Mouse (Mus musculus) ES-E14 (cell line): Measurements from ENCODE around the gene Crebzf. TPM values are rescaled to one million over a fixed set of nuclear protein-coding genes. Genes with fewer than 3 reads are reported as not detected.

Experiments
- DNase-seq: peaks from one replicate; pipeline ENCODE4 v3.0.0-alpha.2; 2013; ENCODE audit warnings: low read depth, low spot score
- H3K27ac ChIP-seq: 2 replicates; pipeline ENCODE4 v1.5.1; 2012; ENCODE audit warnings: low read depth, mild to moderate bottlenecking, low read length, moderate library complexity, mixed read lengths; ENCODE audit not compliant: poor library complexity, insufficient read depth, severe bottlenecking
- H3K36me3 ChIP-seq: 2 replicates; pipeline ENCODE4 v1.6.1; 2012; ENCODE audit warnings: mild to moderate bottlenecking, low read length, moderate library complexity, mixed read lengths; ENCODE audit not compliant: control insufficient read depth, poor library complexity, insufficient read depth, severe bottlenecking
- H3K4me1 ChIP-seq, 2 experiments: fragments of 150-350 bp in 1 of 2; sonication (generic) in 1 of 2; 2 replicates each; pipeline ENCODE4 v1.6.1; 2012; ENCODE audit warnings: low read length in 2 of 2, mild to moderate bottlenecking in 1 of 2, mixed read lengths in 1 of 2; ENCODE audit not compliant: control insufficient read depth in 2 of 2, insufficient read depth in 2 of 2, poor library complexity in 1 of 2
- H3K4me3 ChIP-seq, 2 experiments: fragments of 150-350 bp in 1 of 2; sonication (generic) in 1 of 2; 2 replicates each; pipeline ENCODE4 v1.5.1; 2012; ENCODE audit warnings: low read length in 2 of 2, low read depth in 1 of 2, mild to moderate bottlenecking in 1 of 2, mixed read lengths in 1 of 2; ENCODE audit not compliant: insufficient read depth in 1 of 2, poor library complexity in 1 of 2, severe bottlenecking in 1 of 2
- H3K9ac ChIP-seq: 2 replicates; pipeline ENCODE4 v1.6.1; 2012; ENCODE audit warnings: low read depth, mild to moderate bottlenecking, low read length, mixed read lengths; ENCODE audit not compliant: poor library complexity, insufficient read depth, severe bottlenecking
- H3K9me3 ChIP-seq: fragments of 150-350 bp; sonication (generic); 2 replicates; pipeline ENCODE4 v1.6.1; 2012; ENCODE audit warnings: low read depth, mild to moderate bottlenecking, low read length; ENCODE audit not compliant: control insufficient read depth, insufficient read depth
- CHD2 ChIP-seq: IDR thresholded peaks from 2 replicates; pipeline ENCODE4 v1.6.1; 2014; ENCODE audit warnings: mild to moderate bottlenecking, low read depth, low read length, inconsistent platforms
- HCFC1 ChIP-seq: IDR thresholded peaks from 2 replicates; pipeline ENCODE4 v1.6.1; 2012; ENCODE audit warnings: low read length, inconsistent platforms, borderline replicate concordance; ENCODE audit not compliant: insufficient read depth
- MAFK ChIP-seq: IDR thresholded peaks from 2 replicates; pipeline ENCODE4 v1.6.1; 2014; ENCODE audit warnings: mild to moderate bottlenecking, low read depth, low read length, inconsistent platforms; ENCODE audit not compliant: insufficient read depth
- ZC3H11A ChIP-seq: IDR thresholded peaks from 2 replicates; pipeline ENCODE4 v1.6.1; 2012; ENCODE audit warnings: low read depth, mild to moderate bottlenecking, inconsistent platforms, low read length, borderline replicate concordance
- ZNF384 ChIP-seq: IDR thresholded peaks from 2 replicates; pipeline ENCODE4 v1.6.1; 2012; ENCODE audit warnings: low read depth, low read length, inconsistent platforms
- in situ Hi-C, 2 experiments: fragments of 600-800 bp; cut with MboI; formaldehyde crosslinking; loops; one replicate each; pipeline ENCODE4 v1.15.1; 2025; ENCODE audit warnings: low sequenced_read_pairs in 2 of 2, inconsistent platforms in 1 of 2; ENCODE audit not compliant: unreplicated experiment in 2 of 2
- total RNA-seq: library from RNA; depleted of rRNA; stranded (reverse); fragments of 300-350 nt; gene quantifications from 2 replicates; pipeline ENCODE4 v1.2.3, GENCODE M21; 2012; rRNA removed

Gene Crebzf
- total RNA-seq = 56.6 and 101 TPM in 2 replicates

GRCm38 (mm10) chr7:90442518-90443080 is at the start of gene Crebzf:
Gene Crebzf (plus strand): TSS chr7:90442729.
- peak within 1 kb of the TSS; percentile 90 for H3K27ac ChIP-seq
- peak within 1 kb of the TSS; percentile 93 to 96 for H3K4me3 ChIP-seq
- H3K36me3 ChIP-seq = peaks cover 4% of the 10 kb centered on the region
- TF ChIP-seq MAFK (no peak), HCFC1 (no peak), ZC3H11A (no peak), CHD2 (peak; percentile 100), ZNF384 (no peak)
- peak within 1 kb of the TSS; percentile 99 for H3K9ac ChIP-seq
- no peaks in the 10 kb centered on the region for H3K9me3 ChIP-seq
- peaks cover 0 to 5% of the 10 kb centered on the region in 2 experiments; a peak in 1 of 4 replicates for H3K4me1 ChIP-seq
- DNase-seq = peak; percentile 92
- in situ Hi-C loops = loop anchor here in 1 of 2 experiments (25.0 kb wide), 1 partner anchor 480 kb away; no protein-coding TSS in a partner anchor

- H3K9ac ChIP-seq = no peak overlapping the region
- in situ Hi-C loops = no loop called here
- H3K9me3 ChIP-seq = no peaks in the 10 kb centered on the region
- H3K36me3 ChIP-seq = no peaks in the 10 kb centered on the region
- no peaks in the 10 kb centered on the region for H3K4me1 ChIP-seq
- no peak for DNase-seq
- no peak for TF ChIP-seq CHD2
- H3K27ac ChIP-seq = no peak overlapping the region
- H3K4me3 ChIP-seq = no peak overlapping the region
Observed at GRCm38 (mm10) chr7:90395073-90395472, 47.5 kb upstream of the Crebzf start.

GRCm38 (mm10) chr7:90395928-90396327 is 46.6 kb upstream of the Crebzf start:
- Histone ChIP-seq H3K36me3 (no peaks in the 10 kb centered on the region), H3K9me3 (no peaks in the 10 kb centered on the region), H3K9ac (no peak overlapping the region), H3K4me3 (no peak overlapping the region), H3K27ac (no peak overlapping the region), H3K4me1 (no peaks in the 10 kb centered on the region)
- no peak for DNase-seq
- in situ Hi-C loops = no loop called here
- no peak for TF ChIP-seq HCFC1
- no peak for TF ChIP-seq ZC3H11A
- TF ChIP-seq MAFK = no peak
- TF ChIP-seq ZNF384 = no peak
- no peak for TF ChIP-seq CHD2

- TF ChIP-seq MAFK = no peak
- no peak for TF ChIP-seq ZNF384
- TF ChIP-seq ZC3H11A = peak; percentile 47; the same call in 1 of the 2 replicates
- Histone ChIP-seq H3K4me3 (no peak overlapping the region), H3K4me1 (no peaks in the 10 kb centered on the region), H3K9me3 (no peaks in the 10 kb centered on the region), H3K9ac (no peak overlapping the region), H3K36me3 (no peaks in the 10 kb centered on the region), H3K27ac (no peak overlapping the region)
- in situ Hi-C loops = no loop called here
- peak; percentile 64 for DNase-seq
Observed at GRCm38 (mm10) chr7:90409934-90410333, 32.6 kb upstream of the Crebzf start.
